Mouse (Mus musculus): ENCODE measurements around the gene Map2k1.
"Not testable (repeated sequence)": the region's sequence is repeated elsewhere in the genome, so short reads cannot be mapped to it uniquely, and the experiment has no call there.

Gene Map2k1

DNA sequence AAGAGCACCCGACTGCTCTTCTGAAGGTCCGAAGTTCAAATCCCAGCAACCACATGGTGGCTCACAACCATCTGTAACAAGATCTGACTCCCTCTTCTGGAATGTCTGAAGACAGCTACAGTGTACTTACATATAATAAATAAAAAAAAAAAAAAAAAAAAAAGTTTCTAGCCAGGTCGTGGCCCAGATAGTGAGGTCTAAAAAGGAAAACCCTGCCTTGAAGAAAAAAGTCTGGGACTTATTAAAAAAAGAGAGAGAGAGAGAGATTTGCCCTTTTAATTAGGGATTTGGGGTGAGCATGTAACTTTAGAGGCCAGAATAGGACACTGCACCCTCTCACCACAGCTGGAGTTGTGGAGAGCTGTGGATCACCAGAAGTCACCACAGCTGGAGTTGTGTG, 83.5 kb downstream of the Map2k1 start:
- in situ Hi-C loops (cut with MboI, MseI) = not testable (repeated sequence)

DNA sequence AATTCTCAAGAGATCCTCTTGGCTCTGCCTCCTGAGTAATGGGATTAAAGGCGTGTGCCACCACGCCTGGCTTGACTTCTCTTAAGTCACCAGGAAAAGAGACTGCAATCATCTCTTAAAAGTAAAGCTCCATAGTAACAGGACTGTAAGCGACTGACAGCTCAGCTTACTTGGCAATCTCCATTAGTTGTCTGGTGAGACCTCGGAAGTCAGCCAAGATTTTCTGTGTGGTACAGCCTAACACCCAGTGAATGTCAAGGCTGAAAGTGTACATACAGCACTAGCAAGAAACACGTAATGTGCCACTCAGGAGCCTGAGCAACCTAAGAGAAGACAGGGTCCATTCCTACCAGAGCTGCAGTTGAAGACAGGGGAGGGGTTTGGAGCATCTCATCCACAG, 93.0 kb downstream of the Map2k1 start:
- in situ Hi-C loops (cut with MboI, MseI) = no loop called here

- in situ Hi-C loops (cut with MboI, MseI) = loop anchor here (5.0 kb wide), 1 partner anchor 896 kb away; no protein-coding TSS in a partner anchor
These were observed 96.8 kb downstream of the Map2k1 start for GRCm38 (mm10) chr9:64156641-64157040.

DNA sequence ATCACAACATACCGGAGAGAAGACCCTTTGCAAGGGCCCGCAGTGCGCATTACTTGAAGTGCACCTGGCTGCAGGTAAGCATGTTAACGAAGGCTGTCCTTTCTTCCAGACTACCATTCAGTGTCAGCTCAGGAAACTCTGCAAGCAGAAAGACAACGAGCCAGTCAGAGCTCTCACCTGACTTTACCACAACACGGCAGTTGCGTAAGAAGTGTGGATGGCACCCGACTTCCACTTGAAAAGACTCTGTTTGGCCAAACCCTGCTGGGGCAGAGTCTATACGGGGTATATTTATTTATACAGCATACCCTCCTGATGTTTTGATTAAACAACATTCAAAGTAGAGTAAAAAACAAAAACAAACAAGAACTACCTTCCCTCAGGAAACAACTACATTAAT, 113.6 kb downstream of the Map2k1 start:
- in situ Hi-C loops (cut with MboI, MseI) = no loop called here

- in situ Hi-C loops (cut with MboI, MseI) = not testable (repeated sequence)
These were observed 114.5 kb downstream of the Map2k1 start for GRCm38 (mm10) chr9:64138896-64139295.
